9 mouse cellular contexts compared by ENCODE assay signal in the genomic region with DNA sequence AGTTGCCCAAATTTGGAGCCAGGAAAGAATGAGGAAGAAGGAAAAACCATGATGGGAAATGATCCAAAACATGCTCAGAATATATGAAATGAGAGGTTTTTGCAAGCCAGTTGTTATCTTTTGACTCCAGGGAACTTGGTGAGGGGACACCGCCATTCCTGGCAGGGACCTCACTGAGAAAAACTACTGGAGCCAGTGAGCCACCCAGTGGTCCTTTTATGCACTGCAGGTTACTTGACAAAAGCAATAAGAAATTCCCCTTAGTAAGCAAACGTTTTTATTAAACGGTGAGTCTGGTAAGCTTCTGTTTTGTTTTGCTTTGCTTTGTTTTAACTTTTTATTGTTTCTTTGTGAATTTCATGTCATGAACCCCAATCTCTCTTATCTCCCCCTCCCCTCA.
DNase-seq lines count a peak whose midpoint lies in the region; ATAC-seq lines count a peak whose summit lies in the region.
"Had no signal": no experiment of that assay in that cellular context is flagged by ENCODE, and none has a peak within 500 bp of the region (broad histone marks: within the 10 kb centered on the region; RNA-seq: fewer than 3 reads in every experiment).

No protein-coding gene starts in this region.

- no peaks in the 10 kb centered on the region for H3K27me3 ChIP-seq in heart, embryonic 11.5 days (ENCODE audit: control insufficient read depth, insufficient read depth, low read length)
- no peaks in the 10 kb centered on the region for H3K27me3 ChIP-seq in limb, embryonic 11.5 days (ENCODE audit: control insufficient read depth, insufficient read depth, low read length)

- H3K4me3 ChIP-seq in heart, embryonic 11.5 days (ENCODE audit: low read depth, low read length) = no peak overlapping the region
- no peak overlapping the region for H3K4me3 ChIP-seq in limb, embryonic 11.5 days (ENCODE audit: low read depth, low read length)
- H3K4me3 ChIP-seq: embryonic facial prominence, embryonic 13.5 days had no signal

- H3K36me3 ChIP-seq in heart, embryonic 11.5 days (ENCODE audit: control insufficient read depth, insufficient read depth, low read length) = no peaks in the 10 kb centered on the region
- H3K36me3 ChIP-seq in limb, embryonic 11.5 days (ENCODE audit: control insufficient read depth, insufficient read depth, low read length) = no peaks in the 10 kb centered on the region
- H3K36me3 ChIP-seq: embryonic facial prominence, embryonic 13.5 days had no signal

- 10% methylated on average over 3 of the region's 3 CpGs for WGBS in heart, embryonic 11.5 days (ENCODE audit: insufficient replicate concordance)
- 17% methylated on average over 3 of the region's 3 CpGs for WGBS in limb, embryonic 11.5 days

- DNase-seq in heart, postnatal 10 days = peak; percentile 63 to 81
- DNase-seq in R1 (ENCODE audit: low read depth, low spot score) = peak; percentile 67
- peak; percentile 17 to 69 for DNase-seq in kidney, adult 8-10 months
- DNase-seq in limb, embryonic 11.5 days (ENCODE audit: low spot score) = peak; percentile 84
- DNase-seq in retina, embryonic 14.5 days (ENCODE audit: low spot score) = peak; percentile 86

- no peak overlapping the region for H3K9ac ChIP-seq in heart, embryonic 11.5 days (ENCODE audit: low read depth, low read length)
- H3K9ac ChIP-seq in limb, embryonic 11.5 days (ENCODE audit: low read length) = no peak overlapping the region
- H3K9ac ChIP-seq: embryonic facial prominence, embryonic 13.5 days had no signal

- no peaks in the 10 kb centered on the region for H3K9me3 ChIP-seq in heart, embryonic 11.5 days (replicated peaks; ENCODE audit: control insufficient read depth, low read length)
- H3K9me3 ChIP-seq in limb, embryonic 11.5 days (ENCODE audit: control insufficient read depth, low read length) = no peaks in the 10 kb centered on the region
- H3K9me3 ChIP-seq: embryonic facial prominence, embryonic 13.5 days had no signal

- intact Hi-C loops in heart, postnatal 10 days (cut with DNase I) = loop anchor here (5.0 kb wide), 1 partner anchor 467 kb away; no protein-coding TSS in a partner anchor

- ATAC-seq in heart, embryonic 11.5 days (replicated peaks; ENCODE audit: insufficient number of reproducible peaks, low FRiP score, low TSS enrichment) = no peak
- peak; percentile 93 for ATAC-seq in common myeloid progenitor, adult 5-6 weeks (replicated peaks; ENCODE audit: low read depth, poor library complexity, severe bottlenecking)
- no peak for ATAC-seq in limb, embryonic 11.5 days (ENCODE audit: insufficient number of reproducible peaks, low FRiP score, low TSS enrichment, low read depth)
- ATAC-seq in activated CD4-positive, CD25-positive, alpha-beta regulatory T cell, adult 4 months = no peak

- no peaks in the 10 kb centered on the region for H3K4me1 ChIP-seq in heart, embryonic 11.5 days (ENCODE audit: control insufficient read depth, insufficient read depth, low read length)
- no peaks in the 10 kb centered on the region for H3K4me1 ChIP-seq in limb, embryonic 11.5 days (ENCODE audit: control insufficient read depth, insufficient read depth, low read length)

- no peak overlapping the region for H3K4me2 ChIP-seq in heart, embryonic 11.5 days
- no peak overlapping the region for H3K4me2 ChIP-seq in limb, embryonic 11.5 days (ENCODE audit: low read depth, severe bottlenecking)
- H3K4me2 ChIP-seq: embryonic facial prominence, embryonic 13.5 days had no signal

- no peak overlapping the region for H3K27ac ChIP-seq in heart, embryonic 11.5 days (ENCODE audit: low read depth, low read length)
- no peak overlapping the region for H3K27ac ChIP-seq in limb, embryonic 11.5 days (replicated peaks; ENCODE audit: low read depth, low read length)
- H3K27ac ChIP-seq: embryonic facial prominence, embryonic 13.5 days had no signal
